Mouse (Mus musculus) lung, postnatal 0 days (tissue): ENCODE data around the gene Arsb. TPM values are rescaled to one million over a fixed set of nuclear protein-coding genes. Genes with fewer than 3 reads are reported as not detected.

Source experiments
- ATAC-seq: fragments of 200-750 bp; cut with Nextera tagmentation; 2 replicates; pipeline ENCODE4 v1.8.0; 2017; ENCODE audit warnings: moderate library complexity
- DNase-seq: peaks from one replicate; pipeline ENCODE4 v3.0.0-alpha.2; 2016; ENCODE audit warnings: low spot score
- H3K27ac ChIP-seq: fragments of 300-500 bp; sonication (generic); 2 replicates; pipeline ENCODE4 v1.5.1; 2014; ENCODE audit warnings: antibody characterized with exemption, mild to moderate bottlenecking, low read length, mixed read lengths
- H3K27me3 ChIP-seq: fragments of 300-500 bp; sonication (generic); replicated peaks from 2 replicates; pipeline ENCODE4 v1.6.1; 2014; ENCODE audit warnings: low read length, mixed read lengths; ENCODE audit not compliant: insufficient read depth
- H3K36me3 ChIP-seq: fragments of 300-500 bp; sonication (generic); 2 replicates; pipeline ENCODE4 v1.6.1; 2014; ENCODE audit warnings: low read length, mixed read lengths; ENCODE audit not compliant: insufficient read depth
- H3K4me1 ChIP-seq: fragments of 300-500 bp; sonication (generic); 2 replicates; pipeline ENCODE4 v1.6.1; 2014; ENCODE audit warnings: antibody characterized with exemption, low read depth, low read length, mixed read lengths; ENCODE audit not compliant: insufficient read depth
- H3K4me2 ChIP-seq: fragments of 300-500 bp; sonication (generic); replicated peaks from 2 replicates; pipeline ENCODE4 v1.6.1; 2014; ENCODE audit warnings: low read depth, mild to moderate bottlenecking, low read length, moderate library complexity, mixed read lengths
- H3K4me3 ChIP-seq: fragments of 300-500 bp; sonication (generic); 2 replicates; pipeline ENCODE4 v1.5.1; 2014; ENCODE audit warnings: low read depth, low read length
- H3K9ac ChIP-seq: fragments of 300-500 bp; sonication (generic); replicated peaks from 2 replicates; pipeline ENCODE4 v1.6.1; 2014; ENCODE audit warnings: low read depth, mild to moderate bottlenecking
- H3K9me3 ChIP-seq: fragments of 300-500 bp; sonication (generic); 2 replicates; pipeline ENCODE4 v1.6.1; 2016; ENCODE audit warnings: low read length, mixed read lengths
- CTCF ChIP-seq: IDR thresholded peaks from 2 replicates; pipeline ENCODE4 v1.5.1; 2016; ENCODE audit warnings: antibody characterized with exemption, mild to moderate bottlenecking
- EP300 ChIP-seq: IDR thresholded peaks from 2 replicates; pipeline ENCODE4 v1.6.1; 2016; ENCODE audit warnings: antibody characterized with exemption, mild to moderate bottlenecking, control low read depth
- WGBS: fragments of 180-500 bp; shearing (Covaris S2); extraction: QIAGEN DNeasy Blood & Tissue Kit; methylation state at CpG from one replicate; pipeline ENCODE4 v1.1.7; 2014; 5-methylcytosine and 5-hydroxymethylcytosine counted together
- polyA plus RNA-seq: library from polyadenylated mRNA; unstranded; fragments of >200 nt; fragmentation: Nextera tagmentation; extraction: Ambion mirVana; gene quantifications from 2 replicates; pipeline ENCODE4 v1.2.1, GENCODE M21; 2015

Gene Arsb
- polyA plus RNA-seq, 1 experiment from 2014 or later, result 3.7 TPM

GRCm38 (mm10) chr13:93752597-93753400 is 18.6 kb upstream of the Arsb start:
- no peak overlapping the region for H3K9ac ChIP-seq
- no peak for ATAC-seq
- no peak overlapping the region for H3K27ac ChIP-seq
- no peaks in the 10 kb centered on the region for H3K4me1 ChIP-seq
- DNase-seq, result no peak
- 51% methylated on average over 14 of the region's 14 CpGs for WGBS
- TF ChIP-seq EP300 (no peak), CTCF (no peak)
- no peaks in the 10 kb centered on the region for H3K36me3 ChIP-seq
- no peak overlapping the region for H3K4me3 ChIP-seq
- H3K4me2 ChIP-seq, result no peak overlapping the region
- no peaks in the 10 kb centered on the region for H3K9me3 ChIP-seq
- no peaks in the 10 kb centered on the region for H3K27me3 ChIP-seq

GRCm38 (mm10) chr13:93755084-93755483 is 16.3 kb upstream of the Arsb start:
- no peak for ATAC-seq
- H3K4me3 ChIP-seq, result no peak overlapping the region
- 71% methylated on average over 4 of the region's 4 CpGs for WGBS

GRCm38 (mm10) chr13:93756674-93757073 is 14.8 kb upstream of the Arsb start:
- DNase-seq, result no peak
- Histone ChIP-seq H3K27ac (no peak overlapping the region), H3K27me3 (no peaks in the 10 kb centered on the region), H3K4me1 (no peaks in the 10 kb centered on the region), H3K36me3 (no peaks in the 10 kb centered on the region), H3K9me3 (no peaks in the 10 kb centered on the region), H3K9ac (no peak overlapping the region), H3K4me3 (no peak overlapping the region), H3K4me2 (no peak overlapping the region)
- 89% methylated on average over 7 of the region's 7 CpGs for WGBS
- no peak for ATAC-seq
- TF ChIP-seq CTCF, result no peak
- TF ChIP-seq EP300, result no peak

More at GRCm38 (mm10) chr13:93755084-93755483, 16.3 kb upstream of the Arsb start:
- DNase-seq, result no peak
- Histone ChIP-seq H3K36me3 (no peaks in the 10 kb centered on the region), H3K4me1 (no peaks in the 10 kb centered on the region), H3K27ac (no peak overlapping the region), H3K9ac (no peak overlapping the region), H3K9me3 (no peaks in the 10 kb centered on the region), H3K27me3 (no peaks in the 10 kb centered on the region), H3K4me2 (no peak overlapping the region)
- TF ChIP-seq EP300, result no peak
- TF ChIP-seq CTCF, result no peak

GRCm38 (mm10) chr13:93757514-93757913 is 13.9 kb upstream of the Arsb start:
- 79% methylated on average over 6 of the region's 6 CpGs for WGBS
- ATAC-seq (no peak), DNase-seq (no peak)
- Histone ChIP-seq H3K4me1 (no peaks in the 10 kb centered on the region), H3K36me3 (no peaks in the 10 kb centered on the region), H3K27ac (no peak overlapping the region), H3K4me2 (no peak overlapping the region), H3K27me3 (no peaks in the 10 kb centered on the region), H3K9me3 (no peaks in the 10 kb centered on the region), H3K9ac (no peak overlapping the region), H3K4me3 (no peak overlapping the region)
- no peak for TF ChIP-seq EP300
- TF ChIP-seq CTCF, result no peak

- Histone ChIP-seq H3K36me3 (no peaks in the 10 kb centered on the region), H3K4me2 (no peak overlapping the region), H3K27me3 (no peaks in the 10 kb centered on the region), H3K4me3 (no peak overlapping the region), H3K9ac (no peak overlapping the region), H3K4me1 (no peaks in the 10 kb centered on the region), H3K27ac (no peak overlapping the region), H3K9me3 (no peaks in the 10 kb centered on the region)
- no peak for DNase-seq
- no peak for ATAC-seq
- 61% methylated on average over 14 of the region's 14 CpGs for WGBS
- no peak for TF ChIP-seq CTCF
- TF ChIP-seq EP300, result no peak
These were observed 13.1 kb upstream of the Arsb start for GRCm38 (mm10) chr13:93758149-93758898.

GRCm38 (mm10) chr13:93761831-93762230 is 9.6 kb upstream of the Arsb start:
- Histone ChIP-seq H3K27ac (no peak overlapping the region), H3K9me3 (no peaks in the 10 kb centered on the region), H3K4me3 (no peak overlapping the region), H3K27me3 (no peaks in the 10 kb centered on the region), H3K4me1 (no peaks in the 10 kb centered on the region), H3K9ac (no peak overlapping the region), H3K36me3 (no peaks in the 10 kb centered on the region), H3K4me2 (no peak overlapping the region)
- no peak for DNase-seq
- no peak for ATAC-seq
- WGBS, result 94% methylated on average over 8 of the region's 8 CpGs
- TF ChIP-seq CTCF, result no peak
- TF ChIP-seq EP300, result no peak
